Mouse (Mus musculus): ENCODE measurements around the gene Nme1.

DNA sequence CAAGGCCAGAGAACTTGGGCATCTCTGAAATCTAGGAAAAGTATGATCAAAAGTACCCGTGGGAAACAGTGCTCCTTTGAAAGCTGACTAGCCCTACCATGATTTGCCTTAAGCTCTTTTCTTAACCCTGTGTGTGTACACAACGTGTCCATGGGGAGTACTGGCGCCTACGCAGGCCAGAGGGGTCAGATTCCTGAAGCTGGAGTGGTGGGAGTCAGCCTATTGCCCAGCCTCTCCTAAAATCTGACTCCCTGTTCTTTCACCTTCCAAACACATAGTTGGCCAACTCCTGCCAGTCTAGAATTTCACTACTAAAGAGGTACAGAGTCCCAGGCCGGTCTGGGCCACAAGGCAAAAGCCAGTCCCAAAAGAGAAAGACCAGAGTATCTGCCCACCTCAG lies 15.9 kb downstream of the Nme1 start:
- TF ChIP-seq POLR2A (IDR thresholded peaks at IDR 0.05; ENCODE audit: low read depth, low read length) (no peak), CTCF (IDR thresholded peaks at IDR 0.05; ENCODE audit: borderline replicate concordance, insufficient read depth, low read length) (no peak)
